Mouse (Mus musculus) intestine, postnatal 0 days (tissue): ENCODE measurements around the gene Fzd1. TPM values are rescaled to one million over a fixed set of nuclear protein-coding genes. Genes with fewer than 3 reads are reported as not detected.

Experiments used
- ATAC-seq: fragments of 200-750 bp; cut with Nextera tagmentation; 2 replicates; pipeline ENCODE4 v1.8.0; 2017; ENCODE audit warnings: mild to moderate bottlenecking, moderate TSS enrichment, moderate library complexity
- H3K27ac ChIP-seq: fragments of 300-500 bp; sonication (generic); 2 replicates; pipeline ENCODE4 v1.5.1; 2014; ENCODE audit warnings: mild to moderate bottlenecking, low read depth, low read length, moderate library complexity
- H3K27me3 ChIP-seq: fragments of 300-500 bp; sonication (generic); replicated peaks from 2 replicates; pipeline ENCODE4 v1.6.1; 2014; ENCODE audit warnings: low read length, mixed read lengths; ENCODE audit not compliant: control insufficient read depth, insufficient read depth
- H3K36me3 ChIP-seq: fragments of 300-500 bp; sonication (generic); 2 replicates; pipeline ENCODE4 v1.6.1; 2014; ENCODE audit warnings: mild to moderate bottlenecking, moderate library complexity; ENCODE audit not compliant: control insufficient read depth, insufficient read depth
- H3K4me1 ChIP-seq: fragments of 300-500 bp; sonication (generic); replicated peaks from 2 replicates; pipeline ENCODE4 v1.6.1; 2014; ENCODE audit warnings: antibody characterized with exemption, low read length, mixed read lengths; ENCODE audit not compliant: control insufficient read depth, insufficient read depth
- H3K4me2 ChIP-seq: fragments of 300-500 bp; sonication (generic); replicated peaks from 2 replicates; pipeline ENCODE4 v1.6.1; 2014; ENCODE audit warnings: low read depth, mild to moderate bottlenecking, moderate library complexity
- H3K4me3 ChIP-seq: fragments of 300-500 bp; sonication (generic); 2 replicates; pipeline ENCODE4 v1.5.1; 2014; ENCODE audit warnings: low read depth, low read length
- H3K9ac ChIP-seq: fragments of 300-500 bp; sonication (generic); 2 replicates; pipeline ENCODE4 v1.6.1; 2014; ENCODE audit warnings: mild to moderate bottlenecking, low read depth, low read length
- H3K9me3 ChIP-seq: fragments of 300-500 bp; sonication (generic); 2 replicates; pipeline ENCODE4 v1.6.1; 2016; ENCODE audit warnings: mixed run types; ENCODE audit not compliant: control insufficient read depth
- CTCF ChIP-seq: sonication (generic); IDR thresholded peaks from 2 replicates; pipeline ENCODE4 v1.5.1; 2016; ENCODE audit warnings: low read depth, mild to moderate bottlenecking, control low read depth, antibody characterized with exemption, moderate library complexity
- WGBS: fragments of 180-500 bp; shearing (Covaris S2); extraction: QIAGEN DNeasy Blood & Tissue Kit; methylation state at CpG from one replicate; pipeline ENCODE4 v1.1.7; 2014; 5-methylcytosine and 5-hydroxymethylcytosine counted together
- polyA plus RNA-seq: library from polyadenylated mRNA; unstranded; fragments of >200 nt; fragmentation: Nextera tagmentation; extraction: Ambion mirVana; gene quantifications from 2 replicates; pipeline ENCODE4 v1.2.1, GENCODE M21; 2015

Gene Fzd1
- polyA plus RNA-seq = 9.0 and 9.4 TPM in 2 replicates

GRCm38 (mm10) chr5:4757902-4758301, at the start of gene Fzd1:
Fzd1 (minus strand) TSS chr5:4758035.
- Histone ChIP-seq H3K9ac (peak within 1 kb of the TSS; percentile 70), H3K4me2 (peak within 1 kb of the TSS; percentile 83), H3K36me3 (no peaks in the 10 kb centered on the region), H3K27ac (peak within 1 kb of the TSS; percentile 89), H3K4me3 (peak within 1 kb of the TSS; percentile 70), H3K27me3 (0 out of 2 replicates have a peak, but pooled peaks cover 12% of the 10 kb centered on the region), H3K4me1 (no peaks in the 10 kb centered on the region), H3K9me3 (no peaks in the 10 kb centered on the region)
- peak; percentile 90 for ATAC-seq
- under 1% methylated on average over 32 of the region's 33 CpGs for WGBS
- TF ChIP-seq CTCF = peak; percentile 52

- no peak for ATAC-seq
- H3K4me1 ChIP-seq = no peaks in the 10 kb centered on the region
- no peak overlapping the region for H3K4me3 ChIP-seq
- H3K36me3 ChIP-seq = no peaks in the 10 kb centered on the region
- H3K27ac ChIP-seq = no peak overlapping the region
- H3K9me3 ChIP-seq = no peaks in the 10 kb centered on the region
- WGBS = 79% methylated on average over 4 of the region's 4 CpGs
- TF ChIP-seq CTCF = no peak
- H3K27me3 ChIP-seq = no peaks in the 10 kb centered on the region
- no peak overlapping the region for H3K9ac ChIP-seq
- H3K4me2 ChIP-seq = no peak overlapping the region
These were observed 47.4 kb upstream of the Fzd1 start for GRCm38 (mm10) chr5:4805228-4805627.

- no peak overlapping the region for H3K4me2 ChIP-seq
- H3K27me3 ChIP-seq = no peaks in the 10 kb centered on the region
- H3K4me1 ChIP-seq = no peaks in the 10 kb centered on the region
- no peak overlapping the region for H3K27ac ChIP-seq
- H3K36me3 ChIP-seq = no peaks in the 10 kb centered on the region
- ATAC-seq = no peak
- H3K9ac ChIP-seq = no peak overlapping the region
- TF ChIP-seq CTCF = no peak
- 63% methylated on average over 5 of the region's 5 CpGs for WGBS
- no peaks in the 10 kb centered on the region for H3K9me3 ChIP-seq
- no peak overlapping the region for H3K4me3 ChIP-seq
These were observed 45.9 kb upstream of the Fzd1 start for GRCm38 (mm10) chr5:4803708-4804107.

GRCm38 (mm10) chr5:4801971-4802370, 44.1 kb upstream of the Fzd1 start:
- H3K4me3 ChIP-seq = no peak overlapping the region
- no peak overlapping the region for H3K9ac ChIP-seq
- H3K36me3 ChIP-seq = no peaks in the 10 kb centered on the region
- H3K9me3 ChIP-seq = no peaks in the 10 kb centered on the region
- no peak overlapping the region for H3K4me2 ChIP-seq
- H3K27me3 ChIP-seq = no peaks in the 10 kb centered on the region
- no peak for ATAC-seq
- TF ChIP-seq CTCF = no peak
- H3K4me1 ChIP-seq = no peaks in the 10 kb centered on the region
- no peak overlapping the region for H3K27ac ChIP-seq

GRCm38 (mm10) chr5:4801096-4801850, 43.4 kb upstream of the Fzd1 start:
- Histone ChIP-seq H3K4me2 (no peak overlapping the region), H3K4me1 (no peaks in the 10 kb centered on the region), H3K9ac (no peak overlapping the region), H3K4me3 (no peak overlapping the region), H3K27ac (no peak overlapping the region), H3K27me3 (no peaks in the 10 kb centered on the region), H3K9me3 (no peaks in the 10 kb centered on the region), H3K36me3 (no peaks in the 10 kb centered on the region)
- no peak for ATAC-seq
- 86% methylated on average over 8 of the region's 8 CpGs for WGBS
- TF ChIP-seq CTCF = no peak

GRCm38 (mm10) chr5:4791219-4791618, 33.4 kb upstream of the Fzd1 start:
- H3K4me3 ChIP-seq = no peak overlapping the region
- H3K9ac ChIP-seq = no peak overlapping the region
- no peak overlapping the region for H3K4me2 ChIP-seq
- no peak for ATAC-seq
- no peak for TF ChIP-seq CTCF
- WGBS = 43% methylated on average over 3 of the region's 3 CpGs
- no peaks in the 10 kb centered on the region for H3K27me3 ChIP-seq
- no peaks in the 10 kb centered on the region for H3K9me3 ChIP-seq
- no peaks in the 10 kb centered on the region for H3K36me3 ChIP-seq
- H3K4me1 ChIP-seq = no peaks in the 10 kb centered on the region
- H3K27ac ChIP-seq = no peak overlapping the region
